Mouse (Mus musculus) kidney, adult 9 months (tissue): Measurements from ENCODE around the gene Pdcl3.
"Not testable (repeated sequence)": the region's sequence is repeated elsewhere in the genome, so short reads cannot be mapped to it uniquely, and the experiment has no call there.

Source experiments
- DNase-seq: peaks from one replicate; pipeline ENCODE4 v3.0.0; 2022

Gene Pdcl3

DNA sequence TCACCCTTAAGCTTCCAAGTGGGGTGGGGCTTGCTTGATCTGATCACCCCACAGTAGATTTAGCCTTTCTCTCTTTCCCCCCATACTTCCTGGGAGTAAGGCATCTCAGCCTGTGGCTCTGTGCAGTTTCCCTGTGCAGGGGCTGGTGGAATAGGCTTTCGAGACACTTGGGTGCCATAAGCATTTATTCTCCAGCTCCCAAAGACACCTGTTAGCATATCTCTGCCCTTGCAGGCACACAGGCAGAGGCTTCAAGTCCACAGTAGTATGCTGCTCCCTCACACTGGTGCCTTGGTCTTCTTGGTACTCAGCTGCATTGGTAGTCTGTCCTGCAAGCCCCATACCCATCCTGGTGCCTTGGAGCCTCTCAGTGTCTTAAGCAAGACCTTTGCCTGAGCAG lies 40.4 kb downstream of the Pdcl3 start:
- no peak for DNase-seq

DNA sequence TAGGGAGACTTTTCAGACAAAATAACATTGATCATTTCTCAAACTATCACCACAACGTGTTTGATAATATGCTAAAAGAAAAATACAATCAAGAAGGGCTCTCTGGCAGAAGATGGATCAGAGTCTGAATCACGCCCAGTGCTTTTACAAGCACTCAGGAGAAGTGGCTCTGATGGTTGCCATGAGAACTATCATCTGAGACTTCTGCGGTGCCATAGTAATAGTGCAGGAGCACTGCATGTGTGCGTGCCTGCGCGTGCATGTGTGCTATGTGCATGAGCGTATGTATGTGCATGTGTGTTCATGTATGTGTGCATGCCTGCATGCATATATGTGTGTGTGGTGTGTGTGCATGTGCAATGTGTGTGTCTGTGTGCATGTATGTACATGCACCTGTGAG lies 43.8 kb downstream of the Pdcl3 start:
- DNase-seq, result no peak

DNA sequence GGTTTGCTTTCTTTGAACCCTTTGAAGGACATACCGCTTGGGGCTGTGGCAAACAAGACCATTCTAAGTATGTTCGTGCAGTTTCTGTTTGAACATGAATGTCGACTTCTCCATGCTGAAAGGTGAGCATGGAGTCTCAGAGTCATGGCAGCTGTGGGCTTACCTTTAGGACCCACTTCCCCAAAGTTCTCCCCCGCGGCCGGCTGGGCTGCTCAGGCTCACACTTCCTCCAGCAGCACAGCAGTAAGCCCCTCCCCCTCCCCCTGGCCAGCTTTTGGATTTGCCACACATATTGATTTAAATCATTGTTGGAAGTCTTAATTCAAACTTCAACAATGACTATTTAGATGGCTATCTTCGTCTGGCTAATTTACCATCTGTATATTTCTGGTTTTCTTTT lies 44.7 kb downstream of the Pdcl3 start:
- no peak for DNase-seq

DNA sequence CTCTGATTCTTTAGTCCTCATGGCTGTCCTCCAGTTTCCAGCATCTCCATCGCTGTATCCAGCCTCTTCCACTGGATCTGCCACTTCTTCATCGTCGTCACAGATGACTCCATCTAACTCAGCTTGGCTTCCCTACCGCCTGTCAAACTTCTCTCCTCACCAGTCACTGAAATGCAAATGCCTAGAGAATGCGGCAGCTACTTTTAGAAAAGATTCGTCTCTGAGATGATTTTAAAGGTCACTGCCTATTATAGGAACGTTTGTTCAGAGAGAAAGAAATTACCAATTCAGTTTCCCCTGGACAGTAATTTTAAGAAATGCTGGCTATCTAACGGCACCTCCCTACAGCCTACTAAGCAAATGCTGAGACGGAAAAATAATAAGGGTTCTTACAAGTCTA lies 50.4 kb downstream of the Pdcl3 start:
- no peak for DNase-seq

DNA sequence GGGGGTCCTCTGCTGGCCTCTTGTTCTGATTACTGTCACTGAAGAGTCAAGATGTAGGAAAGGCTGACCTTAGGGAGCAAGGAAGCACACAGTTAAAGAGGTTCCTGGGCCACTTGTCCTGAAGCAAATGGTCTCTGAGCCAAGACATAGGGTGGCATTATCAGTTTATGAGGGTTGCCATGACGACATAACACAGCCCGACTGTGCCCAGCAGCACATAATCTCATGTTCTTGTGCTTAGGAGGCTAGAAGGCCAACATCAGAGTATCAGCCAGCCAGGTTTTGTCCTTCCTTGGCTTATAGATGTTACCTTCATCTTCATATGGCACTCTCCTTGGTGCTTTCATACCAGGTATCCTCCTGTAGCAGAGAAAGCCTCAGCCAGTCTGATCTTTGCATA lies 56.8 kb downstream of the Pdcl3 start:
- no peak for DNase-seq

DNA sequence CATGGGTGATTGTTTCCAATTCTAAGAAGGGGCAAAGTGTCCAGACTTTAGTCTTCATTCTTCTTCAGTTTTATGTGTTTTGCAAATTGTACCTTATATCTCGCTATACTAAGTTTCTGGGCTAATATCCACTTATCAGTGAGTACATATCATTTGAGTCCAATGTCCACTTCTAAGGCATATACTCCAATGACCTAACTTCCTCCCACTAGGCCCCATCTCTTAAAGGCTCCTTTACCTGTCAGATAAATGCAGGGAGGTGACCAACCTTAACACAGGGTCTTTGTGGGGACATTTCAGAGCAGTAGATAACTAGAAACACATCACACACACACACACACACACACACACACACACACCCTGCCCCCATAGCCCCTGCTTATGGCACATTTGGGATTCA lies 59.0 kb downstream of the Pdcl3 start:
- not testable (repeated sequence) for DNase-seq

DNA sequence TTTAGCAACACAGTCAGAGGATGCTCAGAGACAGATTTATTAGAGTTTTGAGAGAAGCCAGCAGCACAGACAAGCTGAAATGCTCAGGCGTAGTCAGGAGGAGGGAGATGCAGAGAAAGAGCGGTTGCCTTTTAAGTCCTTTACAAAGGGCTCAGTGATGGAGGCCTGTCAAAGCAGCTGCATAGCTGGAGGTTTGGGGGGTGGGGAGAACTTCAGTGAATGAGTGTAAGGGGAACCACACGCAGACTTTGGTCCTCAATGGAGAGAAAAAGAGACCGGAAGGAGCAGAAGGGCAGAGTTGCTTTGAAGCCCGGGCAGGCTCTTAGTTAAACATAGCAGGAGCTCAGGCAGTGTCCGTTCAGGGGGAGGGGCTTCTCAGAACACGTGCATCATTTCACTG lies 61.3 kb downstream of the Pdcl3 start:
- no peak for DNase-seq
